Mouse (Mus musculus): ENCODE measurements around the gene Retreg1. TPM values are rescaled to one million over a fixed set of nuclear protein-coding genes. Genes with fewer than 3 reads are reported as not detected.

Retreg1 gene
- total RNA-seq, 1 experiment from 2014 or later: 95.7 TPM

- ATAC-seq (replicated peaks; ENCODE audit: low read depth, poor library complexity, severe bottlenecking): peak; percentile 57
Observed at GRCm38 (mm10) chr15:25940397-25941377, 97.7 kb downstream of the Retreg1 start.

DNA sequence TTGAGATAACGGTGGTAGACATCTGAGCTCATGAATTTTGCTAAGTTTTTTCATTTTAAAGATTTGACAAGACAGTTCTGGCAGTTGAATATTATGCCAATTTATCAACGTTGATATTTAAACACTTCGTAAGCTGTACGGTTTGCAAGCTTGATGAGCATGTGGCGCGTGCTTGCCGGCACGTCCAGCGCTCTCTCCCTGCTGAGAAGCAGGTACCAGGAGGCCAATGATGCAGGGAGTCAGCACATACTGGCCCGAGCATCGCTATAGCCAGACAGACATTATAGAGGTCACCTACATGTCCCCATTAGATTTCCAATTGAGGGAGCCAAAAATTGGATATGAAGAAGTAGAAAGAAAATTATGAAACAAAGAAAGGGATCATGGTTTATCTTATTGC lies 98.5 kb downstream of the Retreg1 start:
- ATAC-seq (replicated peaks; ENCODE audit: low read depth, poor library complexity, severe bottlenecking): no peak

- ATAC-seq (replicated peaks; ENCODE audit: low read depth, poor library complexity, severe bottlenecking): no peak
Observed at GRCm38 (mm10) chr15:25942415-25942814, 99.4 kb downstream of the Retreg1 start.

DNA sequence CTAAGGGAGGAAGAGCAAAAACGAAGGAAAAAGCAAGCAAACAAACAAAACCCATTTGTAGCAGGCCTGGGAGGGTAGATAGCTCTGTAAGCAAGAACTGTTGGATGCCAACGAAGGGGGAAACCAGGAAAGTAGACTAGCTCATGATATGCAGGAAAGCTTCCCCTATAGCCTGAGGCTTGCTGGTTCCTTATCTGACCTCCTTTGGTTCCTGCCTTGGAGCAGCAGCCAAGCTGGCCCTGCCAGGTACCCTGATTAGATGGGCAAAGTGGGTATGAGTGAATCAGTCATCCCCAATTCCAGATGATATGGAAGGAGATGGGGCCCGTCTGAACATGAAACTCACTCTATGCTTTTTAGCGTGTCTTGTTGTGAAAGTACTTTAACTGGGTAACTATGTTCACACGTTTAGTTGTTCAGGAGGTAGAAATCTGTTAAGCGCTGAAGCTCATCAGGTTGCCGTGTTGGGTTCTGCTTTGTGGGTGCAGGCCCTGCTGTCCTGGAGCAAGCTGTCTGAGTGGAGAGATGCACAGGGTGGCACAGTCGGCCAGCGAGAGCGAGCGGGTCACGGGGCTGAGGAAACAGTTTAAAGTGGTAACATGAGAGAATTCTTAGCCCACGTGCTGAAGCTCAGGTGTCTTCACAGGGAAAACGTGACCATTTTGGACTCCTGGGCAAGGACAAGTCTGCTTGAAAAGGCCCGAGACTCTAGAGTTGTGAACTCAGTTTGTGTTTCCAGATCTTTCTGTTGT lies 100.6 kb downstream of the Retreg1 start:
- ATAC-seq (replicated peaks; ENCODE audit: low read depth, poor library complexity, severe bottlenecking): 0 out of 2 replicates have a peak, but pooled peaks have one; percentile 30

DNA sequence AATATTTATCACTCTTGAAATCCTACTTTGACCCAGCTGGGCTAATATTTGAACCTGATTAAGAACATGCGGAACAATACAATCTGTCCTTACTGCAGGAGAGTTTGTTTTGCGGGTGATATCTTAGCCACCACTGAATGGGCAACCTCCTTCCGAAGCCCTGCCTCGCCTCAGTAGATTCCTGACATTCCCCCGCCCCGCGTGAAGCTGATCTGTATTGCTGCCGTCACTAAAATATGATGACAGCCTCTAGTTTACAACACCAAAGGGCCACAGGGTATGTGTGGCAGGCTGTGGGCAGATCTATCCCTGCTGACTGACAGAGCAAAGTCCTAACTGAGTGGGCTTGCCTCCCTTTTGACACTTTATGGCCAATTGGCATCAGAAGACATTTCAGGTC lies 102.2 kb downstream of the Retreg1 start:
- ATAC-seq (replicated peaks; ENCODE audit: low read depth, poor library complexity, severe bottlenecking): no peak

GRCm38 (mm10) chr15:25946482-25946881 lies 103.5 kb downstream of the Retreg1 start:
- no peak for ATAC-seq (replicated peaks; ENCODE audit: low read depth, poor library complexity, severe bottlenecking)

DNA sequence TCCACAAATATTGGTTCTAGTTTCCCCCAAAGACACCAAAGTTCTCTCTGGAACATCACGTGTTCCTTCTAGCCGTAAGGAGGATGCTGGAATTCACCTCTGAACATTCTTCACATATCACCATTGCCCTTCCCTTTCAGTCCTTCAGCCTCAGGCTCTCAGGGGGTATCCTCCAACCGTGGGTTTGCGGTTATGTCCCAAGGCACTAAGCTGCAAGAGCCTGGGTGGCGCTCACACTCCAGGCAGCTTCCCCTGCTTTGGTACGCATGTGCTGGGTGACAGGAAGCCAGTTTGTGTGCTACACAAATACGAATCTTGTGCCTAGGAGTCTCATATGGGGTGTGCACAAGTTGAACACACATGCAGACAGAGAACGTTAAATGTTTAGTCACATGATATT lies 104.4 kb downstream of the Retreg1 start:
- ATAC-seq (replicated peaks; ENCODE audit: low read depth, poor library complexity, severe bottlenecking): no peak

- no peak for ATAC-seq (replicated peaks; ENCODE audit: low read depth, poor library complexity, severe bottlenecking)
Observed at GRCm38 (mm10) chr15:25948257-25949223, 105.6 kb downstream of the Retreg1 start.

DNA sequence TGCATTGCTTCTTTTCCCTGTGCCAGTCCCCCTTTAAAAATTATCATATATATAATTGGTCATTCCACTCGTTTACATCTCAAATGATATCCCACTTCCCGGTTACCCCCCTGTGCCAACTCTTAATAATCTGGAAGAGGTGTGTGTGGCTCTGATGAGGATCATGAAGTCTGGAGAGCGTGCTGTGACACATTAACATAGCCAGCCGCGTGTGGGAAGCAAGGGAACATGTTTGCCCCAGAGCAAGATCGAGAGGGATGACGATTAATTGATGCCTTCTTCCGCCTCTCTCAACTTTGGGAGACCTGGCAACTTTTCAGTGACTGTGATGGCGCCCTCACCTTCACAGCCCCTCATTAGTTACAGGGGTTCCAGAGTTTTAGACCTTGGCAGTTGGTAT lies 106.7 kb downstream of the Retreg1 start:
- no peak for ATAC-seq (replicated peaks; ENCODE audit: low read depth, poor library complexity, severe bottlenecking)

GRCm38 (mm10) chr15:25950584-25950983 lies 107.6 kb downstream of the Retreg1 start:
- peak; percentile 50 for ATAC-seq (replicated peaks; ENCODE audit: low read depth, poor library complexity, severe bottlenecking)

DNA sequence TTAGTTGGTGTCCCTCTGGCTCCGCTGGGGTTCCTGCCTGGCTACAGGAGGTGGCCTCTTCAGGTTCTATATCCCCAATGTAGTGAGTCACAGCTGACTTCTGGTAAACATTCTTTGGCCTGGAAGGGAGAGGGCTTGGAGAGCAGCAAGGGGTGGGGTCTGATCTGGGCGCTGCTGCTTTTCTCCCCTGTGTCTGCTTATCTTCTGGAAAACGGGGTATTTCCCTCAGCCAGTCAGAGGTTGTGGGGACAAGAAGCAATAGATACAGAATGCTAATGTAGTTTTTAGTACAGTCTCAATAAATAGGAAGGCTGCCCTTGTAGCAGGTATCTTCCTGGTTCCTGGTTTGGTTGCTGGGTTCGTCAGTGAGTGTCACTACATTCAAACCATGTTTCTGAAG lies 108.1 kb downstream of the Retreg1 start:
- ATAC-seq (replicated peaks; ENCODE audit: low read depth, poor library complexity, severe bottlenecking): peak; percentile 56; the same call in 1 of the 2 replicates

- ATAC-seq (replicated peaks; ENCODE audit: low read depth, poor library complexity, severe bottlenecking): no peak
Observed at GRCm38 (mm10) chr15:25956001-25956400, 113.0 kb downstream of the Retreg1 start.

- no peak for ATAC-seq (replicated peaks; ENCODE audit: low read depth, poor library complexity, severe bottlenecking)
Observed at GRCm38 (mm10) chr15:25956422-25957117, 113.6 kb downstream of the Retreg1 start.

DNA sequence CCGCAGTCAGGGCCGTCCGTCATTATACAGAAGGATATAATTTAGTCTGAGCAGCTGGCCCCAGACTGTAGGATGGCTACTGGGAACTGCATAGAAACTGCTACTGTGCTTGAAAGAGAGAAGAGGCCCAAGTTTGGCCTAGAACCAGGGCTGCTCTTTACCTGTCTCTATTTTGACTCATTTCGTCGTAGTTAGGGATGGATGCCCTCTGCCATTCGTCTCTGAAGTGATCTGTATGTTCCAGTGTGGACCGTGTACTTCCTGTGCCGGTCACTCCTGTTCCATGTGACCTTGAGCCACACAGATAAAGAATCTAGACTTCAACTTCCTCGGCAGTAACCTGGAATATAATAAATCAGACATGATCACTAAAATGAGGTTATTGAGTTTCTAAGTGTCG lies 114.7 kb downstream of the Retreg1 start:
- ATAC-seq (replicated peaks; ENCODE audit: low read depth, poor library complexity, severe bottlenecking): no peak

DNA sequence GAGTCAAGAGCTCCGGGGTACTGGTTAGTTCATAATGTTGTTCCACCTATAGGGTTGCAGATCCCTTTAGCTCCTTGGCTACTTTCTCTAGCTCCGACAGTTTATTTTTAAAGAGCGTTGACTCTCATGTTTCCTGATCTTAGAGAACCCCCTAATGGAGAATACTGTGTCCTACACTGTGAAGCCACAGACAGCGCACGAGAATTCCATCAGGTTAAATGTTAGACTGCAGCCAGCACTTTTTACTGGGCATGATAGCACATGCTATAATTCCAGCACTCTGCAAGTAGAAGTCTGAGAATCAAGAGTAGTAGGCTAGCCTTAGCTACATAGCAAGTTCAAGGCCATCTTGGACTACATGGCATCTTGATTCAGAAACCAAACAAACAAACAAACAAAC lies 116.4 kb downstream of the Retreg1 start:
- ATAC-seq (replicated peaks; ENCODE audit: low read depth, poor library complexity, severe bottlenecking): peak; percentile 97

DNA sequence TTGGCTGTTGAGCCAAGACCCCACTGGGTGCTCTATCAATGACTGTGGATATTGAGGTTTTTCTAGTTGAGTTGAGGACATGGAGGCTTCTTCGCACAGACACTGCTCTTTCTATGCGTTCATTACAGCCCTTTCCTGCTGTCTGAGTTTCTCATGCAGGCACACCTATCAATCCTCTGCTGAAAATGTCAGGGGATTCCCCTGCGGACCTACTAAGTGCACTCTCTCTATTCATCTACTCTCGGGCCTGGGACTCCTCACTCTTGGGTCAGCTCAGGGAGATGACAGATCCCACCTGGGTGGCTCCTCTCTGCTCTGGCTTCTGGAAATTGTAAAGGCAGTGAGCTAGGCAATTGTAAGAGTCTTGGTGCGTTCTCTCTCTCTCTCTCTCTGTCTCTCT lies 117.3 kb downstream of the Retreg1 start:
- no peak for ATAC-seq (replicated peaks; ENCODE audit: low read depth, poor library complexity, severe bottlenecking)

DNA sequence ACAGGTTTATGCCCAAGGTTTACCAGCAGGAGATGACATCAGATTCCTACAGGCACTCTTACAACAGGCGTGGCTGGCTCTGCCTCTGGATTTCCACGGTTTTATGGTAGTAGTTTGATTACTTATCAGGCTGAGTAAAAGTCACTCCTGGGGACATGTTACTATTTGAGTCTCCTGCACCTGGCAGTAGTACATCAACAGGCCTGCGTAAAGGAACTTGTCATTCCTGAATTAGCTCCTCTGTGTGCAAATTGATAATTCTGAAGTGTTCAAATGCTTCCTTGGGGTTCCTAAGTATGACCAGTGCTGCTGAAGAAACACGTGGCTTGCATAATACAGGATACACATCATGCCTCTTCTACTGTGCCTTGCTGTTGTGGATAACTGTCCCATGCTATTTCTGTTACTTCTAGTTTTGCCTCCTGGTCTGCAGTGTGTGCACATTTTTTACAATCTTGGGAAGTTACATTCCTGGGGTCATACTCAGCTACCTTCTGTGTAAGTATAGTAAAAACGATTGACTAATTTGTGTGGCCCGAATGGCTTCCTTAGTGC lies 123.3 kb downstream of the Retreg1 start:
- ATAC-seq (replicated peaks; ENCODE audit: low read depth, poor library complexity, severe bottlenecking): 0 out of 2 replicates have a peak, but pooled peaks have one; percentile 22

GRCm38 (mm10) chr15:25971596-25971995 lies 128.6 kb downstream of the Retreg1 start:
- ATAC-seq (replicated peaks; ENCODE audit: low read depth, poor library complexity, severe bottlenecking): 0 out of 2 replicates have a peak, but pooled peaks have one; percentile 18

- no peak for ATAC-seq (replicated peaks; ENCODE audit: low read depth, poor library complexity, severe bottlenecking)
Observed at GRCm38 (mm10) chr15:25972758-25973157, 129.8 kb downstream of the Retreg1 start.
